Mouse (Mus musculus) ES-Bruce4 (cell line): ENCODE results near the gene Slc38a3.

Source experiments
- EP300 ChIP-seq: IDR thresholded peaks from 2 replicates; pipeline ENCODE4 v1.6.1; 2011; ENCODE audit warnings: low read depth, low read length; ENCODE audit not compliant: insufficient read depth
- POLR2A ChIP-seq: IDR thresholded peaks from one replicate; pipeline ENCODE4 v1.8.1; 2011; ENCODE audit warnings: low read length; ENCODE audit not compliant: insufficient read depth

DNA sequence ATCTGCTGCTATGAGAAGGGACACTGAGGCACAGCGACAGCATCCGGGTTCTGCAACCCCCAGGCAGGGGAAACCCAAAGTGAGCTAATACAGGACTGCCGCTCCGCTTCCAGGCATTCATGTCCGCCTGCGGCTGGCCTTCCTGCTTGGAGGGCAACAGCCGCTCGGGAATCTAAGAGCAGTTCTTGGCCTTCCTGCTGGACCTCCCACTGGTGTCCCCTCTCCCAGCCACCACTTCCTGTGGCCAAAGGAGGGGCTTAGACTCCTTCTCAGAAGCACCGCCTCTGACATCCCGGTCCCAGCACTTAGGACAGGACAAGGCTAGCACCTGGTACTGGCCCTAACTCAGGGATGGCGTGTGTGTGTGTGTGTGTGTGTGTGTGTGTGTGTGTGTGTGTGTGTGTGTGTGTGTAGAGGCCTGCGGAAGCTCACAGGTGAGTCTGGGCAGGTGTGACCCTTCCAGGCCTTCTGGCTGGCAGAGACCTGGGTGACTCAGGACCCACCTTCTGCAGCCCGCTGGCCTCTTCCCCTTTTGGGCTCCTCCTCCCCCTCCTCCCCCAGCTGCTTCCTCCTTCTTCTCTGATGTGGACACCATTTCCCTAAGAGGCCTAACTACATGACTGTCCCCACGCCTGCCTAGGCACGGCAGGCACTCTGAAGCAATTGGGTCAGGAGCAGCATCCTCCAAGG is 40.5 kb downstream of the Slc38a3 start:
- no peak for TF ChIP-seq POLR2A
- no peak for TF ChIP-seq EP300
